Mouse (Mus musculus) embryonic facial prominence, embryonic 13.5 days (tissue): Measurements from ENCODE around the gene Dclre1a. TPM values are rescaled to one million over a fixed set of nuclear protein-coding genes. Genes with fewer than 3 reads are reported as not detected.
"Not testable (repeated sequence)": the region's sequence is repeated elsewhere in the genome, so short reads cannot be mapped to it uniquely, and the experiment has no call there.

Experiments
- ATAC-seq: fragments of 200-750 bp; cut with Nextera tagmentation; 2 replicates; pipeline ENCODE4 v1.8.0; 2017; ENCODE audit warnings: low read depth; ENCODE audit not compliant: insufficient number of reproducible peaks, insufficient read depth, low FRiP score, low TSS enrichment
- H3K27ac ChIP-seq: fragments of 300-500 bp; sonication (generic); 2 replicates; pipeline ENCODE4 v1.5.1; 2015; ENCODE audit warnings: moderate library complexity, mild to moderate bottlenecking, inconsistent platforms
- H3K27me3 ChIP-seq: fragments of 300-500 bp; sonication (generic); 2 replicates; pipeline ENCODE4 v1.6.1; 2015; ENCODE audit warnings: mild to moderate bottlenecking, inconsistent platforms
- H3K36me3 ChIP-seq: fragments of 300-500 bp; sonication (generic); 2 replicates; pipeline ENCODE4 v1.6.1; 2015; ENCODE audit warnings: mild to moderate bottlenecking, inconsistent platforms
- H3K4me1 ChIP-seq: fragments of 300-500 bp; sonication (generic); 2 replicates; pipeline ENCODE4 v1.6.1; 2015; ENCODE audit warnings: inconsistent platforms
- H3K4me2 ChIP-seq: fragments of 300-500 bp; sonication (generic); 2 replicates; pipeline ENCODE4 v1.6.1; 2015; ENCODE audit warnings: moderate library complexity, mild to moderate bottlenecking, inconsistent platforms
- H3K4me3 ChIP-seq: fragments of 300-500 bp; sonication (generic); 2 replicates; pipeline ENCODE4 v1.5.1; 2015; ENCODE audit warnings: mild to moderate bottlenecking, inconsistent platforms
- H3K9ac ChIP-seq: fragments of 300-500 bp; sonication (generic); 2 replicates; pipeline ENCODE4 v1.6.1; 2015; ENCODE audit warnings: mild to moderate bottlenecking, inconsistent platforms
- H3K9me3 ChIP-seq: fragments of 300-500 bp; sonication (generic); 2 replicates; pipeline ENCODE4 v1.6.1; 2016; ENCODE audit warnings: inconsistent platforms
- WGBS: fragments of 180-500 bp; shearing (Covaris S2); methylation state at CpG from one replicate; pipeline ENCODE4 v1.1.7; 2015; ENCODE audit warnings: mixed read lengths; 5-methylcytosine and 5-hydroxymethylcytosine counted together
- polyA plus RNA-seq: library from polyadenylated mRNA; unstranded; fragments of >200 nt; fragmentation: Nextera tagmentation; extraction: Ambion mirVana; gene quantifications from 2 replicates; pipeline ENCODE4 v1.2.1, GENCODE M21; 2015

Dclre1a gene
- polyA plus RNA-seq, 1 experiment from 2014 or later, result 23.2 TPM

GRCm38 (mm10) chr19:56513527-56513926, 34.5 kb downstream of the Dclre1a start:
- H3K4me2 ChIP-seq, H3K27me3 ChIP-seq, H3K27ac ChIP-seq, H3K9ac ChIP-seq, H3K4me3 ChIP-seq, H3K36me3 ChIP-seq, H3K9me3 ChIP-seq, ATAC-seq, H3K4me1 ChIP-seq: not testable (repeated sequence)
- WGBS, result no CpG with 5 or more reads among the region's 2 CpGs

- not testable (repeated sequence) for ATAC-seq, H3K36me3 ChIP-seq, H3K9me3 ChIP-seq, H3K27me3 ChIP-seq, H3K4me1 ChIP-seq, H3K4me3 ChIP-seq, H3K27ac ChIP-seq, H3K9ac ChIP-seq, H3K4me2 ChIP-seq
- WGBS, result no CpG with 5 or more reads among the region's 4 CpGs
Measured at GRCm38 (mm10) chr19:56511207-56511606, 36.8 kb downstream of the Dclre1a start.

DNA sequence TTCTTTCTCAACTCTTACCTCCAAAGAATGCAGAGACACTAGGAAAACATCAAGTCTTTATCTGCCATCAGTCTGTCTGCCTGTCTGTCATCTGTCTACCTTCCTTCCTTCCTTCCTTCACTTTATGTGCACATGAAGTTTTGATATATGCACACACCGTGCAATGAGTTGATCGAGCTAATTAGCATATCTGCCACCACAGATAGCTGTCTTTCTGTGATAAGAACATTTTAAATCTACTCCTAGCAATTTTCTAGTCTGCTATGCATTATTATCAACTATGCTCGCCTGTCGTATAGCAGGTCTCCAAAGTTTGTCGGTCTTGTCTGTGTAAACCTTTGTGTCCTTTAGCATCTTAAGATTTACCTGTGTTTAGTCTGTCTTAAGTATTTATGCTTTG, 44.5 kb downstream of the Dclre1a start:
- H3K4me3 ChIP-seq, H3K9me3 ChIP-seq, H3K4me1 ChIP-seq, H3K36me3 ChIP-seq, ATAC-seq, H3K27ac ChIP-seq, H3K9ac ChIP-seq, H3K27me3 ChIP-seq, H3K4me2 ChIP-seq: not testable (repeated sequence)
- WGBS, result no CpG with 5 or more reads among the region's 5 CpGs

GRCm38 (mm10) chr19:56503069-56503468, 45.0 kb downstream of the Dclre1a start:
- H3K4me3 ChIP-seq, H3K9me3 ChIP-seq, ATAC-seq, H3K4me2 ChIP-seq, H3K36me3 ChIP-seq, H3K27ac ChIP-seq, H3K27me3 ChIP-seq, H3K9ac ChIP-seq, H3K4me1 ChIP-seq: not testable (repeated sequence)
- WGBS, result no CpG with 5 or more reads among the region's 5 CpGs

GRCm38 (mm10) chr19:56494157-56494556, 53.9 kb downstream of the Dclre1a start:
- no CpG with 5 or more reads among the region's 2 CpGs for WGBS
- H3K27me3 ChIP-seq, H3K36me3 ChIP-seq, H3K9me3 ChIP-seq, H3K4me1 ChIP-seq, H3K4me3 ChIP-seq, ATAC-seq, H3K27ac ChIP-seq, H3K9ac ChIP-seq, H3K4me2 ChIP-seq: not testable (repeated sequence)

GRCm38 (mm10) chr19:56489601-56490000, 58.4 kb downstream of the Dclre1a start:
- WGBS, result 59% methylated on average over 6 of the region's 6 CpGs
- peaks cover 12% of the 10 kb centered on the region for H3K4me1 ChIP-seq
- H3K4me3 ChIP-seq, result no peak overlapping the region
- H3K9ac ChIP-seq, result no peak overlapping the region
- H3K36me3 ChIP-seq, result no peaks in the 10 kb centered on the region
- H3K27me3 ChIP-seq, result no peaks in the 10 kb centered on the region
- no peak overlapping the region for H3K4me2 ChIP-seq
- ATAC-seq, result no peak
- no peaks in the 10 kb centered on the region for H3K9me3 ChIP-seq
- H3K27ac ChIP-seq, result 0 out of 2 replicates have a peak overlapping the region, but pooled peaks have one; percentile 28

GRCm38 (mm10) chr19:56487339-56487738, 60.7 kb downstream of the Dclre1a start:
- no peak overlapping the region for H3K4me3 ChIP-seq
- peaks cover 19% of the 10 kb centered on the region for H3K4me1 ChIP-seq
- no peak for ATAC-seq
- 95% methylated on average over 2 of the region's 2 CpGs for WGBS
- no peak overlapping the region for H3K4me2 ChIP-seq
- H3K36me3 ChIP-seq, result no peaks in the 10 kb centered on the region
- H3K9me3 ChIP-seq, result no peaks in the 10 kb centered on the region
- H3K27me3 ChIP-seq, result no peaks in the 10 kb centered on the region
- no peak overlapping the region for H3K9ac ChIP-seq
- H3K27ac ChIP-seq, result no peak overlapping the region

DNA sequence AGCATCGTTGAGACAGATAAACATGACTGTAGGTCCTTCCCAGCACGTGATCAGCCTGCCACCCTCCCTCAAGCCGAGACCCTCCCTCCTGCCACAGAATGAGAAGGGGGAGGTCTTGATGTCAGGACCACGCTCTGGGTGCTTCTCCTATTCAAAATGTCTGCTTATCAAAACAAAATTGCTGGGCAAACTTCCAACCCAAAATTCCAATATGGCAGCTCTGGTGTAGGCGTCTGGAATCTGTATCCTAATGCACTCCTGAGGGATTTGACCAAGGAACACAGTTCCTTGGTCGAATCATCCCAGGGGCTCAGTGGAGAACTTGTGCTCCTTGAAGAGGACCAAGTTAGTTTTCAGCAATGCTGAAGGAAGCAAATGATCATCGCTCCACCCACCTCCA, 61.1 kb downstream of the Dclre1a start:
- no peak overlapping the region for H3K27ac ChIP-seq
- no peak overlapping the region for H3K4me3 ChIP-seq
- no peaks in the 10 kb centered on the region for H3K36me3 ChIP-seq
- H3K9me3 ChIP-seq, result no peaks in the 10 kb centered on the region
- ATAC-seq, result no peak
- 84% methylated on average over 7 of the region's 7 CpGs for WGBS
- no peaks in the 10 kb centered on the region for H3K27me3 ChIP-seq
- peaks cover 19% of the 10 kb centered on the region for H3K4me1 ChIP-seq
- no peak overlapping the region for H3K4me2 ChIP-seq
- no peak overlapping the region for H3K9ac ChIP-seq

DNA sequence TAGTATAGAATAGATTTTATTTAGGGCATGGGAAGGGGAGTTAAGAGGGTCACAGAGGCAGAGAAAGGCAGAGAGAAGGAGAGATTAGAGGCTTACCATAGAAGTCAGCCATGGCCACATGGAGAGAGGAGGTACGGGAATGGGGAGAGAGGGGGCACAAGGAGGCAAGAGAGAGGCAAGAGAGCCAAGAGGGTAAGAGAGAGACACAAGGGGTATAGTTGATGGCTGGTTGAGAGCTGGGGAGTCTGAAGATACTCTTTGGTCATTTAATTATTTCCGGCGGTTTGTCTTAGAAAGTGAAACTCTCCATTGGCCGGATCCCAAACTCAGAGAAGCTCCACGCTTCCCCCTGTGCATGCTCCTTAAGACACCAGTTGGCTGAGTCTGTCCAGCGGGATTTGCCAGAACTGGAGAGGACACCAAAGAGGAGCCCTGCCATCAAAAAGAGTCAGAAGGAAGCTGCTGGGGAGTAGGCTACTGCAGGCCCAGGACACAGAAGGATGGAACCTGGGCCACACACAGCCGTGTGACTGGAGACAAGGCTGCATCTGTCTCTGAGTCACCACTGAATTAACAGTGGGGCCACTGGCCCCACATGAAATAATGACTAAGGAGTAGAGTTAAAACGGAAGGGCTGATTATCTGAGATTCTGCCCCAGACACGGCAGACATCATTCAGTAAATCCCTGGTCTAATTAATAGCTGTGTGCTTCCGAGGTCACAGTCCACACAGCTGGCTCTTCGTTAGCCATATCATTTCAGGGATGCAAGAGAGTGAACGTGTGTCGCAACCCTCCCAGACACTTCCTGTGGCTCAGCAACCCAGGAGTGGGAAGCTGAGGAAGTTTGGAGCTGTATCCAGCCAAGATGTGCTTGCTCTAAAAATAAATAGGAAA, 62.4 kb downstream of the Dclre1a start:
- Histone ChIP-seq H3K27ac (no peak overlapping the region), H3K9ac (no peak overlapping the region), H3K4me1 (peaks cover 19% of the 10 kb centered on the region), H3K36me3 (no peaks in the 10 kb centered on the region), H3K27me3 (no peaks in the 10 kb centered on the region), H3K4me3 (no peak overlapping the region), H3K9me3 (no peaks in the 10 kb centered on the region), H3K4me2 (no peak overlapping the region)
- ATAC-seq, result no peak
- 62% methylated on average over 13 of the region's 13 CpGs for WGBS

DNA sequence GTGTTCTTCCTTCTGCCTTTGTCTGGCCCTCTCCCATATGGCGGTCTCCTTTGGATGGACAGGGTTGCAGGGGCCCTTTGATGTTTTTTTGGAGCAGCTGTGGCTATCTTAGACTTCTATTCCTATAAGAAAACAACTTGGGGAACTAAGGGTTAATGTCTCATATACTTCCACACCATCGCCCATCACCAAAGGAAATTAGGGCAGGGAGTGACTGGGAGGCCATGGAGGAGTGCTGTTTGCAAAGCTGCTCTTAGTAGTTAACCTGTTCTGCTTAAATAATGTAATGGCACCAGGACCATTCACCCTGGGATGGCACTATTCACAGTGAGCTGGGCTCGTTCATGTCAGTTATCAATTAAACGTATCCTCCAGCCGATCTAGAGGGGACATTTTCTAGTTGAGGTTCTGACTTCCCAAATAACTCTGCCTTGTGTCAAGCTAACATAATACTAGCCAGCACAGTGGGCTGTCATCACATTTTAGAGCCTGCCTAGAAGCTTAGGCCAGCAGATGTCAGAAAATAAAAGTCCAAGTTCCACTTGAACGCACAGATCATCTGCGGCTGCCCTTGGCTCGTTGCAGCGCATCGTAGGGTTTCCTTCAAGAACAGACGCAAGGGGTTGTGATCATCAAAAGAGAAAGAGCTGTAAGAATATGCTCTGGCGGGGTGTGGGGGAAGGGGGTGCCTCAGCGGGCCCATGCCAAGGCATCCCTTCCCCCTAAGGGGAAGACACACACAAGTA, 63.2 kb downstream of the Dclre1a start:
- peaks cover 19% of the 10 kb centered on the region for H3K4me1 ChIP-seq
- 74% methylated on average over 13 of the region's 13 CpGs for WGBS
- H3K27ac ChIP-seq, result no peak overlapping the region
- H3K4me2 ChIP-seq, result no peak overlapping the region
- no peaks in the 10 kb centered on the region for H3K9me3 ChIP-seq
- no peak overlapping the region for H3K4me3 ChIP-seq
- H3K36me3 ChIP-seq, result no peaks in the 10 kb centered on the region
- H3K27me3 ChIP-seq, result no peaks in the 10 kb centered on the region
- ATAC-seq, result no peak
- no peak overlapping the region for H3K9ac ChIP-seq
